Mouse (Mus musculus): ENCODE measurements at regions not wholly inside any gene's neighbourhood (a gene's known extent, or its start where the extent isn't known, plus 50 kb on each side); places are given as distances from the start of the nearest gene placed in this dataset.

DNA sequence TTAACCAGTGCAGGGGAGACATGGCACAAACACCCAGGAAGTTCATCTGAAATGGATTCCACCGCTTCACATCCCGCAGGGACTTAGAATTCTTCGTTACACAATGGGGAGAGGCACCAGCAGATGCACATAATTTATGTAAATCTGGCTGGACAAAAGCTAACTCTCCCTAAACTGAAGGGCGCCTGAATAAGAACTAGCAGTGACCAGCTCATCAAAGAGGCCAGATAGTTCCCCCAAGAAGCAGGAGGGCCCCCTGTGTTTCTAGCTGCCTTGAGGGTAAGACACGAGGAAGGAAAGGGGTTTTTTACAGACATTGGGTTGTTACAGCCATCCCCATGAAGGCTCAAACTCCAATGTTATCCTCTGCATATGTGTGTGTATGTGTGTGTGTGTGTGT, 123.8 kb upstream of the Hs6st1 start:
- TF ChIP-seq CTCF (IDR thresholded peaks at IDR 0.05) = no peak
- no peak for TF ChIP-seq POLR2A (IDR thresholded peaks at IDR 0.05; ENCODE audit: insufficient read depth, low read depth, low read length)
- no peak for TF ChIP-seq EP300 (IDR thresholded peaks at IDR 0.05; ENCODE audit: insufficient read depth, low read depth, low read length)

Data from heart, adult 2 months (tissue).